9 mouse cellular contexts compared by ENCODE assay signal in the genomic region with DNA sequence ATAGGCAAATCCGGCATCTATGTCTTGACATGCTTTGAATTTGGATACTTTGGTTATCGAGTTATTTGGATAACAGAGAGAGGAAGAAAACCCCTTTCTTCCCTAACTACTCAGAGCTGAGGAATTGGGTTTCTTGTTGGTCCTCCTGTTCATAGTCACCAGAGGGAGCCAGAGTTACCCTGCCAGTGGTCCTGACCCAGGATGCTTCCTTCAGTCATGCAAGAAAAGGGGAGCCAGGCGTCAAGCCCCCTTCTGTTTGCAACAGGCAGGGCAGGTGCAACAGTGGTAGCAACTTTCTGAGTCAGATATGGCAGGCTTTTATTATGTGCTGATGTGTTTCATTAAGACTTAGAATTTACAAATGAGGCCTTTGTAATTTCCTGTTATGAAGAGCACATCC.
DNase-seq lines count a peak whose midpoint lies in the region; ATAC-seq and TF ChIP-seq lines count a peak whose summit lies in the region.
"Had no signal": no experiment of that assay in that cellular context is flagged by ENCODE, and none has a peak within 500 bp of the region (broad histone marks: within the 10 kb centered on the region; RNA-seq: fewer than 3 reads in every experiment).

No protein-coding gene starts in this region.

- H3K4me3 ChIP-seq in kidney, postnatal 0 days (replicated peaks; ENCODE audit: low read depth, low read length): no peak overlapping the region
- no peak overlapping the region for H3K4me3 ChIP-seq in forebrain, embryonic 14.5 days (ENCODE audit: low read depth, low read length)
- H3K4me3 ChIP-seq: megakaryocyte, embryonic 14.5 days had no signal

- intact Hi-C loops in left cerebral cortex, postnatal 25 days (cut with DNase I): no loop called here

- WGBS in kidney, postnatal 0 days: 36% methylated on average over 3 of the region's 3 CpGs
- 30% methylated on average over 3 of the region's 3 CpGs for WGBS in forebrain, embryonic 14.5 days

- DNase-seq in kidney, postnatal 0 days (ENCODE audit: low spot score): peak; percentile 50
- DNase-seq in kidney, adult 8-10 months: no peak
- peak; percentile 45 for DNase-seq in CD4-positive helper T cell, adult 2 months (ENCODE audit: low read depth, low spot score)
- peak; percentile 82 for DNase-seq in R1 (ENCODE audit: low read depth, low spot score)
- peak; percentile 59 for DNase-seq in forebrain, embryonic 14.5 days (ENCODE audit: low spot score)
- peak; percentile 43 for DNase-seq in mesoderm, embryonic 11.5 days (ENCODE audit: low read depth, low spot score)
- no peak for DNase-seq in spleen, adult 12 weeks (ENCODE audit: low spot score)
- no peak for DNase-seq in left cerebral cortex, postnatal 25 days (ENCODE audit: low spot score in 2 of 2)

- H3K36me3 ChIP-seq in kidney, postnatal 0 days (ENCODE audit: insufficient read depth, low read length): no peaks in the 10 kb centered on the region
- no peaks in the 10 kb centered on the region for H3K36me3 ChIP-seq in forebrain, embryonic 14.5 days (ENCODE audit: control insufficient read depth, insufficient read depth, low read length)

- ATAC-seq in kidney, postnatal 0 days (replicated peaks; ENCODE audit: low FRiP score, low read depth): no peak
- ATAC-seq in forebrain, embryonic 14.5 days: peak; percentile 67; the same call in 1 of the 2 replicates

- H3K4me2 ChIP-seq in kidney, postnatal 0 days (ENCODE audit: low read length): no peak overlapping the region
- H3K4me2 ChIP-seq in forebrain, embryonic 14.5 days (ENCODE audit: low read length): no peak overlapping the region

- H3K9me3 ChIP-seq in kidney, postnatal 0 days (replicated peaks; ENCODE audit: low read length): no peaks in the 10 kb centered on the region
- H3K9me3 ChIP-seq in forebrain, embryonic 14.5 days (replicated peaks; ENCODE audit: control insufficient read depth, low read length): no peaks in the 10 kb centered on the region
- H3K9me3 ChIP-seq: megakaryocyte, embryonic 14.5 days had no signal

- H3K9ac ChIP-seq in kidney, postnatal 0 days (ENCODE audit: low read depth, low read length): no peak overlapping the region
- no peak overlapping the region for H3K9ac ChIP-seq in forebrain, embryonic 14.5 days (ENCODE audit: low read length)

- TF ChIP-seq CTCF in kidney, postnatal 0 days (IDR thresholded peaks at IDR 0.05; ENCODE audit: low read depth): peak; percentile 72

- no peak overlapping the region for H3K27ac ChIP-seq in kidney, postnatal 0 days
- no peak overlapping the region for H3K27ac ChIP-seq in forebrain, embryonic 14.5 days (ENCODE audit: low read depth, low read length)

- no peaks in the 10 kb centered on the region for H3K4me1 ChIP-seq in kidney, postnatal 0 days (replicated peaks; ENCODE audit: insufficient read depth, low read length)
- no peaks in the 10 kb centered on the region for H3K4me1 ChIP-seq in forebrain, embryonic 14.5 days (ENCODE audit: control insufficient read depth, insufficient read depth, low read length)

- H3K27me3 ChIP-seq in kidney, postnatal 0 days (ENCODE audit: insufficient read depth, low read length): no peaks in the 10 kb centered on the region
- H3K27me3 ChIP-seq in forebrain, embryonic 14.5 days (replicated peaks; ENCODE audit: control insufficient read depth, insufficient read depth, low read length): no peaks in the 10 kb centered on the region
- H3K27me3 ChIP-seq: megakaryocyte, embryonic 14.5 days had no signal

Comparison
In these comparisons a context has a peak if more than half of its experiments do, and no peak if none do; other contexts are left out.
1. DNase-seq: peak in kidney, postnatal 0 days (single experiment), CD4-positive helper T cell, adult 2 months (single experiment), R1 (single experiment), forebrain, embryonic 14.5 days (single experiment) and mesoderm, embryonic 11.5 days (single experiment); none in kidney, adult 8-10 months (0 of 2), spleen, adult 12 weeks (single experiment) and left cerebral cortex, postnatal 25 days (0 of 2).